Mouse (Mus musculus): Measurements from ENCODE around the gene Lrrc17.

DNA sequence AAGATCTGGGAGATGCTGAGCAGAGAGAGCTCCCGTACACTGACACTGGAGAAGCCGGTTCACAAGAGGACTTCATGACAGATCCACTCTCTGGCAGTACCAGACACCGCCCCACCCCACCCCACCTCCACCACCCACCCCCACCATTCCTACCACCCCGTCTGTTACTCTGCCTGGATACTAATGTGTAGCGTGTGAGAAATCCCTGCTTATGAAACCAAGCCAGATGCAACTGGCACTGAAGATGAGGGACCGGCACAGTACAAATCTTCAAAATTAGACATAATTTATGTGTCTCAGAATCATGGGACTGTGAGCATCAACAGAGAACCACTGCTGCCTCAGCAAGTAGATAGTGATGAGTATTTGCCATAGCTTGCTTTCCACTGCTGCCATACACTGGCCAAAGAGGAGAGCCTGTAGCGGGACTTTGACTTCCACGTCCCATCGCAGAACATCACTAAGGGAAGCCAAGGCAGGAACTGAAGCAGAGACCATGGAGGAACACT, 49.9 kb downstream of the Lrrc17 start:
- no peak for TF ChIP-seq POLR2A (IDR thresholded peaks at IDR 0.05; ENCODE audit: low read depth, low read length)
- TF ChIP-seq CTCF (conservative IDR thresholded peaks at IDR 0.05; ENCODE audit: insufficient read depth, insufficient read length, low read depth, low read length) = no peak
